Mouse (Mus musculus): ENCODE measurements around the gene Dcdc2c. TPM values are rescaled to one million over a fixed set of nuclear protein-coding genes. Genes with fewer than 3 reads are reported as not detected.

Gene Dcdc2c
- 1.2 TPM for total RNA-seq (2023)

GRCm38 (mm10) chr12:28552299-28552698 is at the start of gene Dcdc2c:
Gene Dcdc2c, minus strand, starts transcription at chr12:28552399.

GRCm38 (mm10) chr12:28582423-28582822 is 30.2 kb upstream of the Dcdc2c start, which contains the start of gene Allc:
Gene Allc, minus strand, starts transcription at chr12:28582523.

Other genes with a start within 250 kb of the Dcdc2c start
- gene Allc, start 30.1 kb upstream of the Dcdc2c start, total RNA-seq (2023), result not detected
- not detected for gene Colec11, start 71.0 kb upstream of the Dcdc2c start, total RNA-seq (2023)
- 1,423 TPM for gene Rps7, start 83.6 kb upstream of the Dcdc2c start, total RNA-seq (2023)
- 20.0 TPM for gene Rnaseh1, start 97.2 kb upstream of the Dcdc2c start, total RNA-seq (2023)
- 63.7 TPM for gene Adi1, start 122.8 kb upstream of the Dcdc2c start, total RNA-seq (2023)
- gene Trappc12, start 198.1 kb upstream of the Dcdc2c start, total RNA-seq (2023), result 65.6 TPM
- gene Eipr1, start 199.4 kb upstream of the Dcdc2c start, total RNA-seq (2023), result 46.1 TPM